27 mouse cellular contexts compared by ENCODE assay signal in the genomic region with DNA sequence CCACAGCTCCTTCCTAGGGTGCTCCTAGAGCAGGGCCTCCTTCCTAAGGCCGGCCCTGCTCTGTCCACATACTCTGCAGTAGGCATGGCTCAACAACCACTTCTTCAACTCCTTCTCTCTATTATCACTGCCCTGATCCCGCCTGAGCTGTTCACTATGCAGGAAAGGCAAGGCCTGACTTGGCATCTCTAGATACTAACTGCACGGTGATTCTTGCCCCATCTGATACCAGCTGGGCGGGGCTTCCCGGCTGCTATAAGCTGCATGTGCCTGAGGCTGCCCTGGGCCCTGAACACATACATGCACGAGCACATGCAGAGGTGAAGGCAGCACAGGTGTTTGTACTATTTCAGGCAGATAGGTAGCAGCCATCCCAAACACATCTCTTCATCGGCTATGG. TPM values are rescaled to one million over a fixed set of nuclear protein-coding genes. Genes with fewer than 3 reads are reported as not detected.
DNase-seq lines count a peak whose midpoint lies in the region; ATAC-seq and TF ChIP-seq lines count a peak whose summit lies in the region.
"Had no signal": no experiment of that assay in that cellular context is flagged by ENCODE, and none has a peak within 500 bp of the region (broad histone marks: within the 10 kb centered on the region; RNA-seq: fewer than 3 reads in every experiment).

No protein-coding gene starts in this region.

- peaks cover 9% of the 10 kb centered on the region for H3K4me1 ChIP-seq in testis, adult 2 months (ENCODE audit: control insufficient read depth, insufficient read depth, low read length)
- peaks cover 67% of the 10 kb centered on the region for H3K4me1 ChIP-seq in liver, embryonic 12.5 days

- WGBS in liver, embryonic 12.5 days (ENCODE audit: insufficient replicate concordance), result 56% methylated on average over 7 of the region's 7 CpGs

- no peak overlapping the region for H3K9ac ChIP-seq in liver, embryonic 12.5 days
- H3K9ac ChIP-seq: embryonic facial prominence, embryonic 12.5 days; forebrain, embryonic 12.5 days; hindbrain, embryonic 13.5 days; limb, embryonic 15.5 days; lung, embryonic 15.5 days had no signal

- TF ChIP-seq POLR2A in testis, adult 2 months (IDR thresholded peaks at IDR 0.05; ENCODE audit: control insufficient read depth, low read depth, low read length), result peak; percentile 5; the same call in 1 of the 2 replicates

- no peak overlapping the region for H3K27ac ChIP-seq in testis, adult 2 months (ENCODE audit: control insufficient read depth, insufficient read depth, low read depth, low read length)
- H3K27ac ChIP-seq in liver, embryonic 12.5 days, result 0 out of 2 replicates have a peak overlapping the region, but pooled peaks have one; percentile 62
- H3K27ac ChIP-seq: embryonic facial prominence, embryonic 12.5 days; forebrain, embryonic 12.5 days; heart, embryonic 10.5 days; hindbrain, embryonic 13.5 days; limb, embryonic 15.5 days; lung, embryonic 15.5 days; midbrain, embryonic 10.5 days; stomach, postnatal 0 days had no signal

- peak overlapping the region; percentile 21; the same call in 1 of the 2 replicates for H3K4me2 ChIP-seq in liver, embryonic 12.5 days
- H3K4me2 ChIP-seq: embryonic facial prominence, embryonic 12.5 days; forebrain, embryonic 12.5 days; hindbrain, embryonic 13.5 days; limb, embryonic 15.5 days; lung, embryonic 15.5 days had no signal

- peaks cover 3% of the 10 kb centered on the region for H3K36me3 ChIP-seq in testis, adult 2 months (ENCODE audit: control insufficient read depth, insufficient read depth, low read length)
- peaks cover 54% of the 10 kb centered on the region for H3K36me3 ChIP-seq in liver, embryonic 12.5 days

- H3K9me3 ChIP-seq in liver, embryonic 12.5 days (replicated peaks), result no peaks in the 10 kb centered on the region
- H3K9me3 ChIP-seq: embryonic facial prominence, embryonic 12.5 days; forebrain, embryonic 12.5 days; heart, embryonic 10.5 days; hindbrain, embryonic 13.5 days; limb, embryonic 15.5 days; lung, embryonic 15.5 days; midbrain, embryonic 10.5 days had no signal

- H3K27me3 ChIP-seq in testis, adult 2 months (ENCODE audit: control insufficient read depth, insufficient read depth, low read length), result no peaks in the 10 kb centered on the region
- H3K27me3 ChIP-seq in liver, embryonic 12.5 days (replicated peaks), result no peaks in the 10 kb centered on the region
- H3K27me3 ChIP-seq: embryonic facial prominence, embryonic 12.5 days; forebrain, embryonic 12.5 days; hindbrain, embryonic 13.5 days; limb, embryonic 15.5 days; lung, embryonic 15.5 days had no signal

- ATAC-seq in liver, embryonic 12.5 days, result no peak
- ATAC-seq: CD4-positive, CD25-positive, alpha-beta regulatory T cell, adult 4 months; midbrain, embryonic 16.5 days had no signal

- peak overlapping the region; percentile 98 for H3K4me3 ChIP-seq in testis, adult 2 months (ENCODE audit: control insufficient read depth, low read depth, low read length)
- H3K4me3 ChIP-seq in liver, embryonic 12.5 days, result 0 out of 2 replicates have a peak overlapping the region, but pooled peaks have one; percentile 1
- H3K4me3 ChIP-seq: embryonic facial prominence, embryonic 12.5 days; erythroblast, embryonic 14.5 days; forebrain, embryonic 12.5 days; heart, embryonic 10.5 days; hindbrain, embryonic 13.5 days; limb, embryonic 15.5 days; lung, embryonic 15.5 days; midbrain, embryonic 10.5 days had no signal

- DNase-seq in cerebellum, adult 9-10 months, result peak; percentile 50
- DNase-seq in cerebellum, adult 18-20 months, result no peak
- DNase-seq in testis, postnatal 14 days (ENCODE audit: low spot score), result no peak
- no peak for DNase-seq in spleen, postnatal 14 days (ENCODE audit: low spot score in 2 of 2)
- no peak for DNase-seq in thymus, postnatal 25 days
- DNase-seq in ovary, adult 18-20 months (ENCODE audit: low spot score), result no peak
- DNase-seq: adrenal gland, postnatal 10 days; cerebellum, postnatal 14 days; gastrocnemius, postnatal 36 days; kidney, adult 2 months; kidney, postnatal 10 days; left cerebral cortex, postnatal 4 days; lung, postnatal 4 days; thymus, postnatal 14 days had no signal

- no peak for TF ChIP-seq CTCF in testis, adult 2 months (IDR thresholded peaks at IDR 0.05; ENCODE audit: control insufficient read depth, insufficient read depth, insufficient replicate concordance, low read depth, low read length)

RNA-seq across cellular contexts. Expression of gene Ndufaf3, which starts 3.1 kb away (rescaled TPM):
- polyA plus RNA-seq in testis, adult 2 months (2012; rRNA removed), result 347 and 402 TPM in 2 replicates
- polyA plus RNA-seq in liver, embryonic 12.5 days (2016; fragmentation: Nextera tagmentation; extraction: Ambion mirVana), result 34.8 and 38.9 TPM in 2 replicates

RNA-seq across cellular contexts. Expression of gene Impdh2, which starts 4.0 kb away (rescaled TPM):
- polyA plus RNA-seq in testis, adult 2 months (2012; rRNA removed), result 172 and 183 TPM in 2 replicates
- 173 and 184 TPM in 2 replicates for polyA plus RNA-seq in liver, embryonic 12.5 days (2016; fragmentation: Nextera tagmentation; extraction: Ambion mirVana)

RNA-seq across cellular contexts. Expression of gene Dalrd3, which starts 5.6 kb away (rescaled TPM):
- 184 and 185 TPM in 2 replicates for polyA plus RNA-seq in testis, adult 2 months (2012; rRNA removed)
- 52.7 and 58.9 TPM in 2 replicates for polyA plus RNA-seq in liver, embryonic 12.5 days (2016; fragmentation: Nextera tagmentation; extraction: Ambion mirVana)

RNA-seq across cellular contexts. Expression of gene Wdr6, which starts 14.4 kb away (rescaled TPM):
- 13.4 and 13.5 TPM in 2 replicates for polyA plus RNA-seq in testis, adult 2 months (2012; rRNA removed)
- polyA plus RNA-seq in liver, embryonic 12.5 days (2016; fragmentation: Nextera tagmentation; extraction: Ambion mirVana), result 28.3 and 29.3 TPM in 2 replicates

RNA-seq across cellular contexts. Expression of gene P4htm, which starts 33.3 kb away (rescaled TPM):
- polyA plus RNA-seq in testis, adult 2 months (2012; rRNA removed), result 5.4 and 5.5 TPM in 2 replicates
- 1.1 and 1.4 TPM in 2 replicates for polyA plus RNA-seq in liver, embryonic 12.5 days (2016; fragmentation: Nextera tagmentation; extraction: Ambion mirVana)
